Mouse (Mus musculus) lung, embryonic 15.5 days (tissue): ENCODE measurements at regions not wholly inside any gene's neighbourhood (a gene's known extent, or its start where the extent isn't known, plus 50 kb on each side); places are given as distances from the start of the nearest gene placed in this dataset.

Source experiments
- ATAC-seq: fragments of 200-750 bp; cut with Nextera tagmentation; 2 replicates; pipeline ENCODE4 v1.8.0; 2017; ENCODE audit warnings: moderate number of reproducible peaks, borderline replicate concordance; ENCODE audit not compliant: low FRiP score, low TSS enrichment; ENCODE audit errors: extremely low read depth
- H3K27ac ChIP-seq: fragments of 300-500 bp; sonication (generic); 2 replicates; pipeline ENCODE4 v1.5.1; 2015; ENCODE audit warnings: moderate library complexity, mild to moderate bottlenecking, inconsistent platforms
- H3K27me3 ChIP-seq: fragments of 300-500 bp; sonication (generic); 2 replicates; pipeline ENCODE4 v1.6.1; 2015; ENCODE audit warnings: inconsistent platforms
- H3K36me3 ChIP-seq: fragments of 300-500 bp; sonication (generic); 2 replicates; pipeline ENCODE4 v1.6.1; 2015; ENCODE audit warnings: inconsistent platforms
- H3K4me1 ChIP-seq: fragments of 300-500 bp; sonication (generic); 2 replicates; pipeline ENCODE4 v1.6.1; 2015; ENCODE audit warnings: inconsistent platforms
- H3K4me2 ChIP-seq: fragments of 300-500 bp; sonication (generic); 2 replicates; pipeline ENCODE4 v1.6.1; 2015; ENCODE audit warnings: inconsistent platforms, mild to moderate bottlenecking, moderate library complexity
- H3K4me3 ChIP-seq: fragments of 300-500 bp; sonication (generic); 2 replicates; pipeline ENCODE4 v1.5.1; 2015; ENCODE audit warnings: mild to moderate bottlenecking, inconsistent platforms
- H3K9ac ChIP-seq: fragments of 300-500 bp; sonication (generic); 2 replicates; pipeline ENCODE4 v1.6.1; 2015; ENCODE audit warnings: inconsistent platforms
- H3K9me3 ChIP-seq: fragments of 300-500 bp; sonication (generic); 2 replicates; pipeline ENCODE4 v1.6.1; 2016; ENCODE audit warnings: inconsistent platforms
- WGBS: fragments of 180-500 bp; shearing (Covaris S2); methylation state at CpG from one replicate; pipeline ENCODE4 v1.1.7; 2015; 5-methylcytosine and 5-hydroxymethylcytosine counted together

DNA sequence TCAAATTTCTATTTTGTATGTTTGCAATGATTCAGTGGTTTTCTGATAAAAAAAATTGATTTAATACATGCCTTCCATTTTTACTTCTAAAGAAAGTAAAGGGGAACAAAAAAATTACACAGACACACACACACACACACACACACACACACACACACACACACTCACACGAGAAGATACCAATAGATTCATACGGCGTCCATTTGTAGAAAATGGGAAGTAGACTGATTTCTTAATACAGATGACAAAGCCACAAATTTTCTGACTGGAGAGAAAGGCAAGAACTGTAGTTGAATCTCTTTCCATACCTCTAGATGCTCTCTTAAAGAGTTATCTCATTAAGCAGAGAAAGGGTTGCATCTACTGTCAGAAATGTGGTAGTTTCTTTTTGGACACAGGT lies 424.9 kb upstream of the Dcn start:
- 0 out of 2 replicates have a peak, but pooled peaks cover under 1% of the 10 kb centered on the region for H3K4me1 ChIP-seq
- no peak overlapping the region for H3K9ac ChIP-seq
- H3K4me2 ChIP-seq, result no peak overlapping the region
- no peaks in the 10 kb centered on the region for H3K27me3 ChIP-seq
- 84% methylated on average over 3 of the region's 3 CpGs for WGBS
- no peaks in the 10 kb centered on the region for H3K36me3 ChIP-seq
- no peak for ATAC-seq
- H3K4me3 ChIP-seq, result no peak overlapping the region
- no peaks in the 10 kb centered on the region for H3K9me3 ChIP-seq
- no peak overlapping the region for H3K27ac ChIP-seq

DNA sequence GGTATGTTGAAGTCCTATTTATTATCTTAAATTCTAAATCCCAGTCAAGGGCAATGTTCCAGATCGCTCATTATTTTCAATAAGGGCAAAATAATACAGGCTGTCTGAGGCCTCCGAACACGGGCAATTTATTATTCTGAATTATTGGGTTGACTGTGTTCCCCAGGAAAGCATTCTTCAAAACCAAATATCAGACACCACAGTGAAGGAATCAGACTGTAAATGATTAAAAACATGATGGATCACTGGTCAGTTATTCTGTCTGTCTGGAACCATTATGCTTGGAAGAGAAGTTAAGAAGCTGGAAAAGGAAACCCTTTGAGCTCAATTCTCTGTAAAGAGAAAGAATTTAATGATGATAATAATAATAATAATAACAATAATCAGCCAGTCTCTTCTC lies 417.4 kb upstream of the Dcn start:
- H3K9ac ChIP-seq, result no peak overlapping the region
- H3K4me2 ChIP-seq, result no peak overlapping the region
- H3K9me3 ChIP-seq, result no peaks in the 10 kb centered on the region
- no peak overlapping the region for H3K4me3 ChIP-seq
- no peaks in the 10 kb centered on the region for H3K36me3 ChIP-seq
- WGBS, result 76% methylated on average over 3 of the region's 3 CpGs
- 0 out of 2 replicates have a peak, but pooled peaks cover 5% of the 10 kb centered on the region for H3K4me1 ChIP-seq
- no peak for ATAC-seq
- H3K27me3 ChIP-seq, result no peaks in the 10 kb centered on the region
- no peak overlapping the region for H3K27ac ChIP-seq

DNA sequence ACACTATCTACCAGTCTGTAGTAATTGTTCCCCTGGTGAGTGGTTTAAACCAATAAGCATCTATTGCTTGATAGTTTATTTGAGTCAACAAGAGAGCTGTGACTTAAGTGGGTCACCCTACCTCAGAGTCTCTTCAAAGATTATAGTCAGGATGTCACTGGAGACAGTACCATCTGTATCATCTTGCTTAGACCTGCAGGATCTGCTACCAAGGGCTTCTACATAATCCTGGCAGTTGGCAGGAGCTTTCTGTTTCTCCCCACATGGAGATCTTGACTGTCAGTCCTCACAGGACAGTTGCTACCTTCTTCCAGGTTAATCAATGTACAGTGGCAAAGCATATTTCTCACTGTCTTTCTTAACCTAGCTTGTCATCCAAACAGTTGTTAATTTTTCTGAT lies 414.9 kb upstream of the Dcn start:
- Histone ChIP-seq H3K36me3 (no peaks in the 10 kb centered on the region), H3K9ac (no peak overlapping the region), H3K4me1 (0 out of 2 replicates have a peak, but pooled peaks cover 4% of the 10 kb centered on the region), H3K27ac (no peak overlapping the region), H3K4me3 (no peak overlapping the region), H3K27me3 (no peaks in the 10 kb centered on the region), H3K4me2 (no peak overlapping the region), H3K9me3 (no peaks in the 10 kb centered on the region)
- no peak for ATAC-seq

DNA sequence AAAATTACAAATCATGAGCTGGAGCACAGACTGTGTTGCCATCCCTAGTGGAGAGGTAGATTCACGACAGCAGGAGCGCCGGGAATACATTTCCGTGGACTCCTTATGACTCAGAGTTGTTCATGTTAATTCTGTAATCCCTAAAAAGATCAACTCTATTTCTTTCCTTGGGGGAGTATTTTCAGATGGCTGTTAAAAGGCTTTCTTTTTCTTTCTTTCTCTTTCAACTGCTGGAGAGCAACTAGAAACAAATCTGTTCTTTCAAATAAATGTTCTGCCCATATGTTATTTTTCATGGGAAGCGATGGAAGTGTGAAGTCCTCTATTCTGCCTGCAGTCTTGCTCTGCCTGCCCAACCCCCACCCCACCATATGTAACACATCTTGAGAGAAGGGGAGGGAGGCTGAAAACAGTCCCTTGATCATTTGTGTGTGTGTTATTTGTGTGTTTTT lies 401.4 kb upstream of the Dcn start:
- no peaks in the 10 kb centered on the region for H3K9me3 ChIP-seq
- no peak for ATAC-seq
- 0 out of 2 replicates have a peak, but pooled peaks cover 2% of the 10 kb centered on the region for H3K4me1 ChIP-seq
- 76% methylated on average over 5 of the region's 5 CpGs for WGBS
- no peaks in the 10 kb centered on the region for H3K27me3 ChIP-seq
- no peak overlapping the region for H3K4me2 ChIP-seq
- H3K36me3 ChIP-seq, result no peaks in the 10 kb centered on the region
- no peak overlapping the region for H3K9ac ChIP-seq
- H3K27ac ChIP-seq, result no peak overlapping the region
- no peak overlapping the region for H3K4me3 ChIP-seq

DNA sequence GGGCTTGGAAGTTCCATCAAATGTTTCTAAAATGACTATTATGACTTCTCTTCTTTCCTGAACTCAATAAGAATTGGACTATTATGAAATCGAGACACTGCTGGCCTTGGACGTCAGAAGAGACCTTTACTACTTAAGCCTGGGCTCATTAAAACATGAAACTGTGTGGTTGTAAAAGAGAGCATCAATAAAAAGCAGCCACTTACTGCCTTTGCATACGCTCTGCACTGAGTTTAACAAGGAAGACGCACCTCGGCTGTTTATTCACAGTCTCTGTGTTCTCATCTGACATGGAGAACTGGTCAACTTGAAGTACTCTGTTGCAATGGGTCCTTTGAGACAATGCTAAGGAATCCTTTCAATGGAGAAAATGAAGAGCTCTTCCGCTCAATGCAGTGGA lies 399.8 kb upstream of the Dcn start:
- no peak overlapping the region for H3K9ac ChIP-seq
- H3K27ac ChIP-seq, result no peak overlapping the region
- H3K4me2 ChIP-seq, result no peak overlapping the region
- no peaks in the 10 kb centered on the region for H3K9me3 ChIP-seq
- H3K27me3 ChIP-seq, result no peaks in the 10 kb centered on the region
- H3K36me3 ChIP-seq, result no peaks in the 10 kb centered on the region
- no peak for ATAC-seq
- 0 out of 2 replicates have a peak, but pooled peaks cover 2% of the 10 kb centered on the region for H3K4me1 ChIP-seq
- no peak overlapping the region for H3K4me3 ChIP-seq
- WGBS, result 88% methylated on average over 6 of the region's 6 CpGs

DNA sequence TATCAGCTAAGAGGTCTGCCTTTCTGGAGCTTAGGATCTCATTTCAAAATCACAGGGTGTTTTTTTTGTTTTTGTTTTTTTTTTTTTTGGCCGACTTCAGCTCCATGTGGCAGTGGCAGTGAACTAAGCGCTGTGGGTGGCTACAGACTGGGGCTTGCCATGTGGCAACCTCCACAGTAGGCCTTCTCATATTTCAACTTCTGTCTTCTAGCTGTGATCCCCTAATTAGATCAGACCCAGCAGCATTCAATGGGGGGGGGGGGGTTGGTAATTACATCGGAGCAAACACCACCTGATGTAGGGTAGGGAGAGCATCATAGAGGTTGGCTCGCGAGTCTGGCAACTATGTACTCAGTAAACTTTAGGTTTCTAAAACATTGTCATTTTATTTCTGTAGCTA lies 392.1 kb upstream of the Dcn start:
- no peaks in the 10 kb centered on the region for H3K4me1 ChIP-seq
- 70% methylated on average over 5 of the region's 5 CpGs for WGBS
- H3K4me2 ChIP-seq, result no peak overlapping the region
- H3K9ac ChIP-seq, result no peak overlapping the region
- no peaks in the 10 kb centered on the region for H3K9me3 ChIP-seq
- no peaks in the 10 kb centered on the region for H3K27me3 ChIP-seq
- no peak overlapping the region for H3K27ac ChIP-seq
- H3K36me3 ChIP-seq, result no peaks in the 10 kb centered on the region
- no peak for ATAC-seq
- no peak overlapping the region for H3K4me3 ChIP-seq

DNA sequence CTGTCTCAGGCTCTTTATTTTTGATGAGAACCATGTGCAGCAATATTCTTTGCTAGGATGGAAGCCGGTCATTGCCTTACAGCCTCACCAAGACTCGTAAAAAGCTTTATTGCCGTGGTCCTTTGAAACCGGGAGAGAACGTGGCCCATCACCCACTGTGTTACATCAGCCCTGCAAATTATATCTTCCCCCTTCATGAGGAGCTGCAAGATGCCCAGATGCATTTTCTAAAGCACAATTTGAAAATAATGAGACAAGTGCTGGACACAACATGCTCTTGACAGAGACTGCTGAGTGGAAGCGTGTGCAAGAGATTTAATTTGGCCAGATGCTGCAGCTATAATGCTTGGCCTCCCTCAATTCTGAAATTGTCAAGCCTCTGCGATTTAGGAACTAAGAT lies 389.2 kb upstream of the Dcn start:
- no peak overlapping the region for H3K4me3 ChIP-seq
- no peaks in the 10 kb centered on the region for H3K36me3 ChIP-seq
- no peaks in the 10 kb centered on the region for H3K27me3 ChIP-seq
- 86% methylated on average over 7 of the region's 7 CpGs for WGBS
- no peak for ATAC-seq
- H3K27ac ChIP-seq, result no peak overlapping the region
- no peaks in the 10 kb centered on the region for H3K4me1 ChIP-seq
- no peak overlapping the region for H3K4me2 ChIP-seq
- no peak overlapping the region for H3K9ac ChIP-seq
- H3K9me3 ChIP-seq, result no peaks in the 10 kb centered on the region

DNA sequence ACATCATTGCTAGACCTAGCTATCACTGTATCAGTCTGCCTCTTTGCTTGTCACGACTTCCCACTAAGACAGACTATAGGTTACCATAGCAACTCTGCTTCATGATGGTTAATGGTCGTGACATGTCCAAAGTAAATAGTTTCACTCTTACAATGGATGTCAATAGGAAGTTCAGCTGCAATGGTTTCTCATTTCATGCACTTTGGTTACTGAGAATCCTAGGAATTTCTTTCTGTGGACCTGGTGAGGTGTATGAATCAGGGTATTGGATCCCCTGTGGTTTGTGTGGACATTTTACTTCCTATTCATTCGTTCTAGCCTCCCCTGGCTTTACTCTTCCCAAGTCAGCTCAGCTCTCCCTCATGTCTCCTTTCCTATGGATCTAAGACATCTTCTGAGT lies 385.5 kb upstream of the Dcn start:
- H3K4me1 ChIP-seq, result no peaks in the 10 kb centered on the region
- H3K4me2 ChIP-seq, result no peak overlapping the region
- no peaks in the 10 kb centered on the region for H3K36me3 ChIP-seq
- no peak overlapping the region for H3K9ac ChIP-seq
- H3K27ac ChIP-seq, result no peak overlapping the region
- no peaks in the 10 kb centered on the region for H3K9me3 ChIP-seq
- no peak overlapping the region for H3K4me3 ChIP-seq
- ATAC-seq, result no peak
- no peaks in the 10 kb centered on the region for H3K27me3 ChIP-seq
- 37% methylated on average over 3 of the region's 3 CpGs for WGBS

DNA sequence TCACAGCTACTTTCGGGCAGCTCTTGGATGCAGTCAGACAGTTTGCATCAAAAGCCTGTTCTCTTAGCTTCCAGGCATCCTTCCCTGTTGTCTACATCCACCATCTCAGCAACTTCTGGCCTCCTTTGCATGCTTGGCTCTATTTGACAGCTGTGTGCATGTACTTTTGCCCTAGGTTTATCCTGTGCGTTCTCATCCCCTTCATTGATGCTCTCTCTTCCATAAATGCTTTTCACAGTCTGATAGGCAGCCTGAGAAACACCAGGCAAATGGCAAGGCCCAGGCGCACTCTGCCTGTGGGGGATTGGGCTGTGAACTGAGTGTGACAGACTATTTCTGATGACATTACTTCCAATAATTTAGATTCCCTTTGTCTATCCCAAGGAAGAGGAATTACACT lies 364.9 kb upstream of the Dcn start:
- 81% methylated on average over 3 of the region's 3 CpGs for WGBS
- no peaks in the 10 kb centered on the region for H3K4me1 ChIP-seq
- no peak overlapping the region for H3K4me3 ChIP-seq

DNA sequence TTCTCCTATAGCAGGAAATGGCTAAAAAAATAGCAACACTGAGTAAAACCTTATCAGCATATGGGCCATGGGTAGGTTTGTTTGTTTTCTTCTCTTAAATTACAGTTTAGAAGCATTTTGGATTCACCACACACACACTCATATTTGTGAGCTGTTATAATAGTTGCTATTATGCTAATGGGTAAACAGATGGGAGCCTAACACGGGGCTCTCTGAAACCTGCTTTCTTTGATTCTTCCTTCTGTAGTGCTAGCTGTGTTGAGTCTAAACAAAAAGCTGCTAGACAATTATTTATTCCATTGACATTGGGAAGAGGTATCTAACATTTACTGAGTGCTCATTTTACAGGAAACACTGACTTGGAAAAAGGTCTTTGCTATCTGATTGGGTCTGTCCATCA lies 356.7 kb upstream of the Dcn start:
- H3K4me3 ChIP-seq, result no peak overlapping the region
- no peak overlapping the region for H3K9ac ChIP-seq
- H3K4me2 ChIP-seq, result no peak overlapping the region
- H3K4me1 ChIP-seq, result no peaks in the 10 kb centered on the region
- H3K9me3 ChIP-seq, result no peaks in the 10 kb centered on the region
- no peaks in the 10 kb centered on the region for H3K27me3 ChIP-seq
- no peaks in the 10 kb centered on the region for H3K36me3 ChIP-seq
- H3K27ac ChIP-seq, result no peak overlapping the region
- ATAC-seq, result no peak
- WGBS, result 57% methylated on average over 1 of the region's 1 CpGs

More for the DNA sequence above, 364.9 kb upstream of the Dcn start:
- Histone ChIP-seq H3K27me3 (no peaks in the 10 kb centered on the region), H3K36me3 (no peaks in the 10 kb centered on the region), H3K9me3 (no peaks in the 10 kb centered on the region), H3K4me2 (no peak overlapping the region), H3K27ac (no peak overlapping the region), H3K9ac (no peak overlapping the region)
- no peak for ATAC-seq

DNA sequence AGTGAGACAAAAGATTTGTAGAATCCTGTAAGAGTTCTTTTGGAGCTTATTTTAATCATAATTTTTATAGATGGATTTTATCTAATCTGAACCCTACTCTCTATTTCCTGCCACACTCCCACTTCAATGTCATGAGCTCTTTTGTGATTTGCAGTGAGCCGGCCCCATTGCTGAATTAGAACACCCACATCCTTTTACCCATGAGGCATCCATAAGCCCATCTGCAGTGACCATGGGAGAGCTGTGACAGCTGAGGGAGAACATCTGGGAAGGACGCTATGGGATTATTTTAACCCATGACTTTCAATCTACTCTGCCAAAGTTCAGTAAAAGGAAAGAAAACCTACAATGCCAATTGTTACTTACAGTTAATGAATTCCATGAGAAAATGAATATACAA lies 337.8 kb upstream of the Dcn start:
- Histone ChIP-seq H3K27me3 (no peaks in the 10 kb centered on the region), H3K36me3 (no peaks in the 10 kb centered on the region), H3K4me2 (no peak overlapping the region), H3K9ac (no peak overlapping the region), H3K9me3 (no peaks in the 10 kb centered on the region), H3K27ac (no peak overlapping the region), H3K4me3 (no peak overlapping the region), H3K4me1 (no peaks in the 10 kb centered on the region)
- 40% methylated on average over 2 of the region's 2 CpGs for WGBS
- ATAC-seq, result no peak

DNA sequence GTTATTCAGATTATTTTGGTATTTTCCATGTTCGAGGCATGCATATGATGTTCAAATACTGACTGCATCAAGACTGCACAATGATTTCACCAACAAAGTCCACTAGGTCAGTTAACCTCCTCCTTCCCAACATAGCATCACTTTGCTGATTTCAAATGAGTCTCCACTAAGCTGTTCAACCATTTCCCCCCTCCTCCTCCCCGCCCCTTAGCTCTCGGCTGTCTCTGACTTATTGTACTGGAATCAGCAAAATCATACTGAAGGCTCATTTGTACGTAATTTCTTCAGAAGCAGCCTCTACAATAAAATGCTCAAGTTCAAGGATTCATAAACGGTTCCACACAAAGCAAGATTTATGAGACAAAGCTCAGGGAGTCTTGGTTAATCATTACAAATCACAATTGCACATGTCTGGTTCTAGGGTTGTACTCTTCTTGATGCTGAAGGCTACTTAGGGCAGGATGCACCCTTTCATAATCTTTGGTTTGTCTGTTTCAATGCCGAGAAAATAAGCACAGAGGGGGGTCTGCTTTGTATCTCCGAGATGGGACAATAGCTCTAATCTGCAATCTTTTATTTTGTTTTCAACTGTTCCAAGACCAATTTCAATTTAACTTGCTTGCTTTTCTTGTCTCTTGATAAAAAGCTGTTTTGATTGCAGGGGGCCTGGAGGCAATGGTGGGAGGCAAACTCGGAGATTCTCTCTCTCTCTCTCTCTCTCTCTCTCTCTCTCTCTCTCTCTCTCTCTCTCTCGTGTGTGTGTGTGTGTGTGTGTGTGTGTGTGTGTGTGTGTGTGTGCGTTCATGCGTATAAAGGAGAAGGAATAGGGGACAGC lies 320.6 kb upstream of the Dcn start:
- 55% methylated on average over 10 of the region's 11 CpGs for WGBS
- ATAC-seq, result no peak
- no peak overlapping the region for H3K27ac ChIP-seq

More for the DNA sequence above, 320.6 kb upstream of the Dcn start:
- no peaks in the 10 kb centered on the region for H3K36me3 ChIP-seq
- H3K9me3 ChIP-seq, result no peaks in the 10 kb centered on the region
- H3K4me3 ChIP-seq, result no peak overlapping the region
- no peak overlapping the region for H3K9ac ChIP-seq
- H3K4me1 ChIP-seq, result 0 out of 2 replicates have a peak, but pooled peaks cover 3% of the 10 kb centered on the region
- H3K27me3 ChIP-seq, result no peaks in the 10 kb centered on the region
- H3K4me2 ChIP-seq, result no peak overlapping the region
